Mouse (Mus musculus): ENCODE data around the gene D11Wsu47e.

D11Wsu47e gene

DNA sequence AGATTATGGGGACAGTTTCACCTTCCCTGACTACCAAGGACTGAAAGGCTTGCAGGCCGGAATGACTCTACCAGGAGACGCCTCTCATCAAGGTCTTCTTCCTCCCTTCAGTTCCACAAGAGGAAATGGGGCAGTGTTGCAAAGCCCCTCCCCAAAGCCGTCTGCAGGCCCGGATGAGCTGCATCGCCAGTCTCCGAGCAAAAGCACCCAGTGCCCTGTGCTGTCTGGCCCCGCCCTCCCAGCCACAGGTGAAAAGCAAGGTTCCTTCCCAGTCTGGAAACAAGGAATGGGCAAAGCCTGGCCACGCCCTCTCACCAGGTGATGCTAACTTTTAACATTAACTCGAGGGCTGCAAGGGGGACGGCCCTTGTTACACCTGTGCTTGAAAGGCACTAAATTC lies 17.6 kb upstream of the D11Wsu47e start:
- no peak for DNase-seq (ENCODE audit: low spot score)

DNA sequence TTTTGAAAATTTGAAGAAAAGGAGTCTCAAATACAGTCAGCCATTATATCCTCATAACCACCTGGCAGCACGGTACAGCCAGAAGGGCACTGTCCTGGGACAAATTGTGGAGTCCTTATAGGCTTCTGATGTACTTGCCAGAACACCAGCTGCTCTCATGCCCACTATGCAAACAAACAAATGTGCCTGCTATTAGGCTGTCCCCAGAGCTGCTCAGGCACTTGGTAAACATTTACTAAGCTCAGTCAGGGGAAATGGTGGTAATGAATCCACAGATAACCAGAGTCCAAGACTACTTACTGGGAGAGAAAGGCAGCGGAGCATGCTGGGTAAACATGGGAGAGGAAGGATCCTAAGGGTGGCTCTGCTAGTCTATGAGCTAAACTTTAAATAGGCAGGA lies 17.1 kb upstream of the D11Wsu47e start:
- no peak for DNase-seq (ENCODE audit: low spot score)

DNA sequence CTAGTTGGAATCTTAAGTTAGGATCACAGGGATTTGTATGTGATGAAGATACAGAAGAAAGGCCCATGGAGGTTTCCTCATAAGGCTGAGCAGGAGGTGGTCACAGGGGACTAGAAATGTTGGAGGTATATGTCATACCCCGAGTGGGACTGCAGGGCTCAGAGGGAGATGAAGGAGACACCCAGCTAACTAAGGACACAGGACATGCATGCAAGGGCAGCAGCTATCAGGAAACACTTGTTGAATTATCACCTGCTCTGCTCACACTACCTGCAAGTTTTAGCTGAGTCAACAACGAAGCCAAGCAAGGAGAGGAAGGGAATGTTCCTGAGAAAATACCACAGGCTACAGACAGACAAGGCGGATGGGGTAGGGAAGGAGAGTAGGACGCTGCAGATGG lies 16.5 kb upstream of the D11Wsu47e start:
- DNase-seq (ENCODE audit: low spot score), result no peak

DNA sequence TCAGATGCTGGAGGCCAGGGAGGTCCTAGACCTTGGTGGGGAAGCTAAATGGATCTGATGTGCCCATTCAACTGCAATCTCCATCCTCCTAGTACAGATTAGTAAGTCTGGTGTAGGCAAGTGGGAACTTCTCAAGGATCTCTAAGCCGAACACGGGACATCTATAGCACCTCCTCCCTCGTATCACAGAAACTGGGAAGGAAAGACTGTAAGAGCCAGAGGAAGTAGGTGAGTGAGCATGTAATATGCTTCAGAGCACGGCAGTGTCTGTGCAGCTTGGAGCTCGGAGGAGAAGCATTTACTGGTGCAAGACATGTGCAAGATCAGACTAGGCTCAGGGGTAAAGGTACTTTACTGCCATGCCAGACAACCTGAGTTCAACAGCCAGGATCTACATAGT lies 15.4 kb upstream of the D11Wsu47e start:
- no peak for DNase-seq (ENCODE audit: low spot score)

DNA sequence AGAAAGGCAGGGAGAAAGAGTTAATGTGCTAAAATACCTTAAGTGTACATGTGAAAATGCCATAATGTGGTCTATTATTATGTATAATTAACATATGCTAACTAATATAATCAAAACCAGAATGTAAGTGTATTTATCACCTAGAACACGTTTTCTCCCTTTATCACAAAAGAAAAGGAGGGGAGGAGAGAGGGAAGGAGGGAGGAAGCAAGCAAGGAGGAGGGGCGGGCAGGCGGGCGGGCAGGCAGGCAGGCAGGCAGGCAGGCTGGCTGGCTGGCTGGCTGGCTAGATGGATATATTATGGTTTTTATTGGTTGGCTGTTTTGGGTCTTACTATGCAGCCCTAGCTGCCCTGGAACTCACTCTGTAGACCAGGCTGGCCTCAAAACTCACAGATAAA lies 14.5 kb upstream of the D11Wsu47e start:
- no peak for DNase-seq (ENCODE audit: low spot score)

DNA sequence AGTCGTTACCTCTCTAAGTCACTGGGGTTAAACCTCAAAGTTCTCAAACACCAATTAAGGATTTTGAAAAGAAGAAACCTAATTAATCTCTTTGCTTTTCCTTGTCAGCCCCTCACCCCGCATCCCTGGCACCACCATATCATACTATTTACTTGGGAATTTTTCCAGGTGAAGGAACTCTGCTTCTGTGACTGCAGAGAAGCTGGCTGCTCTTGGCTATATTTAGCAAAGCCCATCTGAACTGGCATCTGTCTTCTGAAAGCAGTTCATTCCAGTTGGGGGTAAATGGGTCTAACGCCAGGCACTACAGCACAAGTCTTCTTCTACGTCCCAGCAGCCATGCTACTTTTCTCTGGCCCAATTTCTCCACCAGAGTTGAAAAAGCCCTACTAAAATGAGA lies 10.6 kb upstream of the D11Wsu47e start:
- DNase-seq (ENCODE audit: low spot score), result no peak

DNA sequence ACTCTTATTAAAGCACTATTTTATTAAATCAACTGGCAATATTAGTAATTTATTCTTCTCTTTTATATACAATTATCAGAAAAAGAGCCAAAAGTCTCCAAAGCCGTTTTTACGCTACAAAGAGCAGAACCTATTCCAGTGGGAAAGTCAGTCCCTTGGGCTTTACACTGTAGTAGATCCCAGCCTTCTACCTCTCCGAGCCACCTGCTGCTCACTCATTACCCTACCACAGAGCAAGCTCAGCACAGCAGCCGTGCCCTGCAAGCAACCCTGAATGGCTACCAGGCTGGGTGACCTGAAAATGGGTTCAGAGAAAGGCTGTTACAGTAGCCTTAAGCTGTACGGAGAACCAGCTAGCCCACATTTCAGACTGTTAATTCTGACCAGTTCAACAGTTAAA lies 9.6 kb upstream of the D11Wsu47e start:
- no peak for DNase-seq (ENCODE audit: low spot score)

DNA sequence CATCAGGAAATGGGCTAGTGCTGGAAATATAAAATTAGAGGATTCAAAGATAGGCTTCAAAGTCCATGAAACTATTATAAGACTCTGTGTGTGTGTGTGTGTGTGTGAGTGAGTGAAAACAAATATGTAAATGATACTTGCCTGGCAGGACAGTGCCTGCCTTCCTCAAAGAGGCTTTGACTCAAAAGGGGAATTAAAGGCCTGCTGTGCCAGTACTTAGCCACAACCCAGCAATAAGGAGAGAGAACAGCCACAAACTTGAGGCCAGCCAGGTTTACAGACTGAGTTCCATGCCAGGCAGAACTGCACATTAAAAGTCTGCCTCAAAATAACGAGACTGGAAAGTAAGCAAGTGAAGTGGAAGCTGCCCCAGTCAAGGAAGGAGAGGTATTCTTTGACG lies 7.4 kb upstream of the D11Wsu47e start:
- no peak for DNase-seq (ENCODE audit: low spot score)

DNA sequence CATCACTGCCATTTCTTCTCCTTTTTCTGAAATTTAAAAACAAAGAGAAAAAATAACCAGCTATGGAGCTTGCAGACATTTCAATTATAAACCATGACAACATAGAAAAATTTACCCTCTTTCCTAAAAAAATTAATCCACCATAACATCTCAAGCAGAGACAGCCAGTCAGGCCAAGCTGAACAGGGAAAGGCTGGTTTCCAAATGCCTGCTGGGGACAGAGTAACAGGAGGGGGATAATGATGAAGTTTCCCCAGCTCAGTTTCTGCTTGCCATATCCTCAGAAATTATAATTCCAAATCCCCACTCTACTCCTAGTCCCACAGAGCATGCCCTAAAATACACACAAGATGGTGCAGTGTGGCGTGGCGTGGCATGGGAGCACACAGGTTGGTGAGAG lies 6.8 kb upstream of the D11Wsu47e start:
- no peak for DNase-seq (ENCODE audit: low spot score)

DNA sequence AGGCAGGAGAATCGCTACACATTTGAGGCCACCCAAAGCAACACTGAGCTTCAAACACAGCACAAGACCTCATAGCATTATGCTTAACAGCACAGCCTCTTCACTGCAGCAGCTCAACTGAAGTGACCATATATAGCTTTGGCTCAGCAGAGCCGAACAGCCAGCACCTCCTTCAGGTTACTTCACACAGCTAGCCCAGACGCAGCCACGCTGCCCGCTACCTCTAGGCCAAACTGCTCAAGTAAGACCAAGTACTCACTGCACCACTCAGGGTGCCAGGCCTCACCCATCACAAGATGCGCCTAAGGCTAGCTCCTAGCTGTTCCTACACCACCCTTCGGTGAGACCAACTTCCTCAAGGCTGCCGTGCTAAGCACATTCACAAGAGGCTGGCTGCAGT lies 5.8 kb upstream of the D11Wsu47e start:
- no peak for DNase-seq (ENCODE audit: low spot score)

DNA sequence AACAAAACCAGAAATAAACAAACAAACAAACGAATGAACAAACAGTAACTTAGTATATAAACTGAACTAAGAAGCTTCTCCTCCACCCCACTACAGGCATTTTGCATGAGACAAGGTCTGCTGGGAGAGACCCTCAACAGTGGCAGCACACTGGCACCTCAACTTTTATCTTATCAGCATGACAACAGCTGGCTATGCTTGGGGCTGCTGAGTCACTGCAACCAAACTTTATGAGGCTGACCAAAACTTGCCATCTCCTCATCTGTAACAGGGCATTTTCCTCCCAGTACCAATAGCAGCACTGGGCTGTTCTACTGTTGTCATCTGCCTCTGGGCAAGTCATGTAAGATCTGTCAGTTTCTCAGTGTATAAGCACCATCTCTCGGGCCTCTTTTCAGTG lies 3.3 kb upstream of the D11Wsu47e start:
- DNase-seq (ENCODE audit: low spot score), result no peak

DNA sequence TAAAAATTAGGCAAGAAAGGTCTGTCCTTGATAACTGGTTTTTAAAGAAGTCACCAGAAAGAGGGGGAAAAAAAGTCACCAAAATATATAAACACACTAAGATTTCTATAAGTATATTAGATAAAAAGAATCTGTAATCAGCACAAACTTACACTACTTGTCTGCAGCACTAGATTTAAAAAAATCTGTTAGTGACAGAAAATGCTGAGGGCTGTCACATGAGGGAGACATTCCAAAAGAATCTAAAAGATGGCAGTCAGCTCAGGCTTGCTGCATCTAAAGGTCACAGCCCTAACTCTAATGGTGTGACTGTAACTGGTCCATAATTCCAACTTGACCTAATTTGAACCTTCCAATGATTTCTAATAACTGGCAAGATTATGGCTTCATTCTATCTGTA lies 2.2 kb upstream of the D11Wsu47e start:
- no peak for DNase-seq (ENCODE audit: low spot score)

DNA sequence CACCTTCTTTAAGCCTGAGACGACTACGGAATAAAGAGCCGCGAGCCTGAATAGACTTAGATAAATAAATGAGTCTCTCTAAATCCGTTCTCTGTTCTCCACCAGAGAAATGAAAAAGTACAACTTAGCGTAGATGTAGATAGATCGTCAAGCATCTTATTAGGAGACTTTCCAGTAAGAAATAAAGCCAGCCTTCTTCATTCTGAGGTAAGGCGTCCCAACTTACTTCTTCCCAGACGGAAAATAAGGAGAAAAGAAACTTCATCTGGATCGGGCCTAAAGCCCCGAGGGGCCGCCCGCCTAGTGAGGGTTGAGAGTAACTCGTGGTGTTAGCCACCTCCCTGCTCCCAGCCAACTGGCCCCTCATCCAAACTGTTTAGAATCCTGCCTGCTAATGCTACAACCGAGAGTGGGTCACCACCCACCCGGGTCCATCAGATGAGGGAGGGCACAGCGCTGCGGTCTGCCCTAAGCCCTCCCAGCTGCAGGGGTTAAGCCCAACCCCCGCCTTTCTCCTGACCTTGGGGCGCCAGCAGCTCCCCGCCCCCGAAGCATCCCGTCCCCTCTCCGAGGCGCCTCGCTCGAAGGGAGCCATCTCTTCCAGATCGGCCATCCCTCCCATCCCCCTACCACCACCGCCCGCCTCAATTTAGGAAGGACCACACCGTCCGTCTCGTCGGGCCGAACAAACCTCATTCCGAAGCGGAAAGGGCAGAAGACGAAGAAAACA lies 1.1 kb upstream of the D11Wsu47e start:
- peak; percentile 19 for DNase-seq (ENCODE audit: low spot score)

DNA sequence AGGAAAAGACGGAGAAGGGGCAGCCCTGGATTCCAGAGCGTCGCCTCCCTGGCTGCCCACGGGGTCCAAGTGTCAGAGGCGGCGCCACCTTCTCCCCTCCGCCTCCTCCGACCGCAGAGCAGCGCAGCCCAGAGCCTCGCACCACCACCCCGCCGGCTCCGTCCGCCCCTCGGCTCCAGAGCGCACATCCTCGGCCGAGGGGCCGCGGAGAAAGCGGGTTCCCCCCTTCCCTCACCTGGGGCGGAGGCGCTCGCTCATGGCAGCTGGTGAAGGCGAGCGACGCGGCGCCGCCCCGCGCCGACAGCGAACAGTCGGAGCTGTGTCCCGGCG lies 620 bp upstream of the D11Wsu47e start:
- no peak for DNase-seq (ENCODE audit: low spot score)

DNA sequence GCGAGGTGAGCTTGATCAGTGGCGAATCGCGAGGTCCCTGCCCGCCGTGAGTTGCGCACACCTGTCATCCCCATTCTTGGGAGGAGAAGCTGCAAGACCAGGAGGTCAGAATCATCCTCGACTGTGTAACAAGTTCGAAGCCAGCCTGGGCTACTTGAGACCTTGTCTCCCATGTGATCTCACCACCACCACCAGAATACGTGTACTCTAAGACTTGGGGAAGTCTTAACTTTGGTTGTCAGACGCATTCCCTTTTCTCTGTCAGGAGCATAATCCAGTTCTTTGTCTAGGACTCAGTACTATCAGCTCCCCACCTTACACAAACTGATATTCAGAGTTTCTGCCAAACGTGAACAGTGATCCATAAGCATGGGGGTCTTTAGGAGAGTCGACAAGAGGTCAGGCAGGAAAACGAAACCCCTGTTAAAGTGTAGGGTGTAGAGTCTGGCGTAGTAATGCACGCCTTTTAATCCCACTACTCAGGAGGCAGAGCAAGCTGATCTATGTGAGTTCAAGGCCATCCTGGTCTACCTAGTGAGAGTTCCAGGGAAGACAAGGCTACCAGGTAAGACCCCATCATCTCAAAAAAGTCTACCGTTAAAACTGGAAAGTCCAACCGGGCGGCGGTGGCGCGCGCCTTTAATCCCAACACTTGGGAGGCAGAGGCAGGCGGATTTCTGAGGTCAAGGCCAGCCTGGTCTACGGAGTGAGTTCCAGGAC lies 655 bp downstream of the D11Wsu47e start:
- DNase-seq (ENCODE audit: low spot score), result no peak

DNA sequence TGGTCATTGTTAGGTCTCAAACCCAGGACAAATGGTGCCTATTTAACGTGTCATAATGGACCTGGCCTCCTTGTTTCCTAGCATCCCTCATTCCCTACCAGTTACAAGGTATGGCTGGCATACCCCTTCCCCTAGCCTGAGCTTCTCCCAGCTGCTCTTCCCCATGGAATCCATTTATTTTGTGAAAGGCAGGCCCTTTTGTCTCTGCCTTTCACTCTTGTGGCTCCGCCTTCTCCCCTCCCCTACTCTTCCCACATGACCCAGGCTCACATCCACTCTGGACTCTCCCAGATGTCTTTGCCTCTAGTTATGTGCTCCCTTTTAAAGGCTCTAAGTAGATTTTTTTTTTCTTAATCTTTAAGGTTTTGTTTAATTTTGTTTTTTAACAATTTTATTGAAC lies 2.8 kb downstream of the D11Wsu47e start:
- DNase-seq (ENCODE audit: low spot score), result no peak

DNA sequence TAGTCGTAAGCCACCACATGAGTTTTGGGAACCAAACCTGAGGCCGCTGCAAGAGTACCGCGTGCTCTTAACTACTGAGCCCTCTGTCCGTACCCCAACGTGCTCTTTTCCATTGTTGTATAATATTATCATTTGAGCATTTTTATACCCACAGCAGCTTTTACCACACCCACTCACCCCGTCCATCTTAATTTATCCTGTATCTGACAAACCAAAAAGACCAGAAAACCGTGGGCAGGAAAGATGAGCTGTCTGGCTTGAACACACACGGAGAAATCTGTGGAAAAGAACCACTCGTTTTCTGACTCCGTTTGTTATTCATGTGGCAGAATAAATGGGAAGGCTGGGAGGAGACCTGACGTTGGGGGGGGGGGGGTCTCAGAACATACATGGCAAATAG lies 6.3 kb downstream of the D11Wsu47e start:
- DNase-seq (ENCODE audit: low spot score), result no peak

DNA sequence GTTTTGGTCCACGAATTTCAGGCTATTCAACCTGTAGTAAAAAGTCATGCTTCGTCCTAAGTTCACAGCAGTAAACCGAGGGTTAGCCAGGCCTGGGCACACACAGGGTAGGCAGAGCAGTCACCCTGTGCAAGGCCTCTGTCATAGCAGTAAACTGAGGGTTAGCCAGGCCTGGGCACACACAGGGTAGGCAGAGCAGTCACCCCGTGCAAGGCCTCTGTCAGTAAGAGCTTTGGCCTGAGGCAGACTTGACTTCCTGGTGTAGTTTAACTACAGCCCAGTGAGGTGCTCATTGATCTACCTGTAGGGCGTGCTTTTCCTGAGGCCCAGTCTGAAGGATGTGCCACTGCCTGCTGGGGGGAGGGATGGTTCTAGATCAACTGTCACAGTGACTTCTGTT lies 7.1 kb downstream of the D11Wsu47e start:
- no peak for DNase-seq (ENCODE audit: low spot score)

DNA sequence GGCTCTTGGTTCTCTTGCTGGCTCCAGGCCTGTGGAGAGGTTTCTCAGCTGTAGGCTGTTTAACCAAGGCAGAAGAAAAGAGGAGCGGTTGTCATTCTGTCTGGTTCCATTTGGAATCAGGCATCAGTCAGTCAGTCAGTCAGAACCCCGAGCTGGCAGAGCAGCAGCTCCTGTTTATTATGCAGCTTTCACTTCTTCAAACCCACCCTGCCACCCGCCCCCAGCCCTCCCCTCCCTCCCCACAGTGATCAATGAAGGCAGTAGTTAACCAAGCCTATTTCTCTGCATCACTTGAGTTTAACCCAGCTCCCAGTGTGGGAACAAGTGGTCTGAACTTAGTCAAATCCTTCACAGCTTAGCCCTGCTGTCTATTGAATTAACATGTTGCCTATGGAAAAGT lies 7.6 kb downstream of the D11Wsu47e start:
- DNase-seq (ENCODE audit: low spot score), result no peak

DNA sequence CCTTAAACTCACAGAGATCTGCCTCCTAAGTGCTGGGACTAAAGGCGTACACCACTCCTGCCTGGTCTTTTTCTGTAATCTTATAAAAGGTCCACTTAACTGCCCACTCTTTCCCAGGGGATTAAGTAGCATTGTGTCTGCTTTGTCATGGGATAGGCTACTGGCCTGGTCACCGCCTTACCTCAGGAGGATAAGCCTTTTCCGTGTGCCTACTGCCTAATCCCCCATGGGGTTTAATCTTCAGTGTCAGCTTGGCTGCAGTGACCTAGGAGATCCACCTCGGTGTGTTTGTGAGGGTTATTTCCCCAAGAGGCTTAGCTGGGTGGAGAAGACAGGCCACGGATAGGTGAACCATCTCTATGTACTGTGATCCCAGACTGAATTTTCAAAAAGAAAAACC lies 13.4 kb downstream of the D11Wsu47e start:
- no peak for DNase-seq (ENCODE audit: low spot score)

DNA sequence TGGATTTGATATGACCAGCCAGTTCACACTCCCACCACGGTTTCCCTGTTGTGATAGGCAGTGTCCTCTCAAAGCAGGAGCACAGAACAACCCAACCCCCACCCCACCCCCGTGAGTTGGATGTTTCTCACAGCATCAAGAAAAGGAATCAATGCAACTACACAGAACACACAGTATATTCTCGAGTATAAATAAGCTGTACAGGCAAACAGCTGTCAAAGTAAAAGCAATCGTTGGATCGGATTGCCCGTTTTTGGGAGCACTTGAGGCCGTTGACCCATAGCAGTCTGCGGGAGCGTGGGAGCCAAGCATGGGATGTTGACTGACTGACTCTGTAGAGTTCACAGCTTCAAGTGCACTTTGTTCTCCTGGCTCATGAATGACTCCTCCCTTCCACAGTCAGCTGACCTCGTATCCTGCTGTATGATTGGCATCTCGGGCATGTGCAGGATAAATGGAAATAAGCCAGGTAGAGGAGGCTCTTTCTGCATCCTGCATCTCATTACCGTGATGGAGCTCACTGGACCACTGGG lies 13.9 kb downstream of the D11Wsu47e start:
- DNase-seq (ENCODE audit: low spot score), result no peak

DNA sequence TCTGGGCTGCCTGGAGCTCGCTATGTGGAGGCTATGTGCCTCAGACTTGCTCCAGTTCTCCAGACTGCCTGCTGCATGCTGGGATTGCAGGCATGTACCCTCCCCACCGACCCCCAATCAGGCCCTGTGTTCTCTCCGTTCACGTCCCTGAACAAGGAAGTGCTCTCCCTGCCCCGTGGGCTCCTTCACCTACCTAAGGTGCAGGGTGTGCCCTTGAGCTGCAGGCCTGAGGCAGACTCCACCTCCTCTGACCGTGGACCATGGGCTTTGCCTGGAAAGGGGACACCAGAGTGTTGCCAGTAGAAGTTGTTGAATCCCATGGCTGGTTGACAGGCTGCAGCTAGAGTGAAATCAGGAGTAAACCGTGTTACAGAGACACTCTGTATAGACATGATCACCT lies 15.4 kb downstream of the D11Wsu47e start:
- DNase-seq (ENCODE audit: low spot score), result no peak

DNA sequence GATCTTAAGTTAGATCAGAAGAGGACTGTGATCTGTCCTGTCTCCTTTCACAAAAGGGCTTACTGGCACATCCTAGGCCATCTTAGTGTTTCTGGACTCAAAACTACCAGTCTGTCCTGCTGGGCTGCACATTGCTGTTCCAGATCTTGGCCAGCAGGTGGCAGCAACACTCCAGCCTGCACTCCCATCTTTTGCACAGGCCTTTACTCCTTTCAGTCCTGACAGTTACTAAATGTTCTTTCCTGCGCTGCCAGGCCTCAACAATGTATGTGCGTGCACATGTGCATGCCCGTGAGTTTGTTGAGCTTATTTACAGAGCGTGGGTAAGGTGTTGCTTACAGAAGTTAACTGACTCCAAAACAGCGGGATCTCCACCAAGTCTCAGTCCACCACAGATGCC lies 19.5 kb downstream of the D11Wsu47e start:
- no peak for DNase-seq (ENCODE audit: low spot score)
